Mouse (Mus musculus) forebrain, embryonic 13.5 days (tissue): Measurements from ENCODE around the gene Oca2. TPM values are rescaled to one million over a fixed set of nuclear protein-coding genes. Genes with fewer than 3 reads are reported as not detected.

Experiments
- ATAC-seq: fragments of 200-750 bp; cut with Nextera tagmentation; 2 replicates; pipeline ENCODE4 v1.8.0; 2017
- H3K27ac ChIP-seq: fragments of 300-500 bp; sonication (generic); 2 replicates; pipeline ENCODE4 v1.5.1; 2015; ENCODE audit warnings: inconsistent platforms, mild to moderate bottlenecking, moderate library complexity
- H3K27me3 ChIP-seq: fragments of 300-500 bp; sonication (generic); 2 replicates; pipeline ENCODE4 v1.6.1; 2015; ENCODE audit warnings: mild to moderate bottlenecking, inconsistent platforms
- H3K36me3 ChIP-seq: fragments of 300-500 bp; sonication (generic); 2 replicates; pipeline ENCODE4 v1.6.1; 2015; ENCODE audit warnings: mild to moderate bottlenecking, inconsistent platforms; ENCODE audit not compliant: poor library complexity, severe bottlenecking
- H3K4me1 ChIP-seq: fragments of 300-500 bp; sonication (generic); 2 replicates; pipeline ENCODE4 v1.6.1; 2015; ENCODE audit warnings: inconsistent platforms
- H3K4me2 ChIP-seq: fragments of 300-500 bp; sonication (generic); 2 replicates; pipeline ENCODE4 v1.6.1; 2015; ENCODE audit warnings: inconsistent platforms, mild to moderate bottlenecking, moderate library complexity
- H3K4me3 ChIP-seq: fragments of 300-500 bp; sonication (generic); 2 replicates; pipeline ENCODE4 v1.5.1; 2015; ENCODE audit warnings: mild to moderate bottlenecking, inconsistent platforms
- H3K9ac ChIP-seq: fragments of 300-500 bp; sonication (generic); 2 replicates; pipeline ENCODE4 v1.6.1; 2015; ENCODE audit warnings: mild to moderate bottlenecking, inconsistent platforms
- H3K9me3 ChIP-seq: fragments of 300-500 bp; sonication (generic); replicated peaks from 2 replicates; pipeline ENCODE4 v1.6.1; 2016; ENCODE audit warnings: inconsistent platforms
- WGBS: fragments of 180-500 bp; shearing (Covaris S2); methylation state at CpG from one replicate; pipeline ENCODE4 v1.1.7; 2015; 5-methylcytosine and 5-hydroxymethylcytosine counted together
- polyA plus RNA-seq: library from polyadenylated mRNA; unstranded; fragments of >200 nt; fragmentation: Nextera tagmentation; extraction: Ambion mirVana; gene quantifications from 2 replicates; pipeline ENCODE4 v1.2.1, GENCODE M21; 2015

Oca2 gene
- polyA plus RNA-seq, result 0.66 and 0.87 TPM in 2 replicates

DNA sequence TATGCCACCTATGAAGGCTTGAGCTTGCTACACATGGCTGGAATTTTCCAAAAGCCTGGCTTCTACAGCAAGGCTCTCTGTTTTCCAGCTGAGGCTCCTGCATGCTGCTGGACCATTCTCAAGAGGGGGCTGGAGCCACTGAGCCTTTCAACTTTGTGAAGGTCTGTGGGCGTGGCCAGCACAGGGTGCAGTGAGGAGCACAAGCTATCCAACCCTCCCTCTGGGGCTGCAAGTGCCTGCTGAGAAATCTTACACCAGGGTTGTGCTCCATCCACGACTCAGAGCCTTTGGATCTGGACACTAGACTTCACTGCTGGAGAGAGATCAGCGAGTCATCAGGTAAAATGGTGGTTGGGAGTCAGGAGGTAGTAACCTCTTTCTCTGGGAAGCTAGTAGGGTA, at the start of gene Oca2:
TSS of gene Oca2 (plus strand) at position 218 of the 400 bp plus-strand sequence.
- H3K27me3 ChIP-seq, result no peaks in the 10 kb centered on the region
- H3K4me3 ChIP-seq, result no peak within 1 kb of the TSS
- no peaks in the 10 kb centered on the region for H3K36me3 ChIP-seq
- no peak within 1 kb of the TSS for H3K27ac ChIP-seq
- H3K4me2 ChIP-seq, result no peak within 1 kb of the TSS
- ATAC-seq, result no peak
- WGBS, result 45% methylated on average over 3 of the region's 3 CpGs
- peaks cover 9% of the 10 kb centered on the region; the same call in 1 of the 2 replicates for H3K4me1 ChIP-seq
- no peak within 1 kb of the TSS for H3K9ac ChIP-seq
- H3K9me3 ChIP-seq, result no peaks in the 10 kb centered on the region

- Histone ChIP-seq H3K36me3 (peaks cover 63% of the 10 kb centered on the region), H3K27me3 (no peaks in the 10 kb centered on the region), H3K4me2 (no peak overlapping the region), H3K4me3 (no peak overlapping the region), H3K9me3 (no peaks in the 10 kb centered on the region), H3K9ac (no peak overlapping the region), H3K4me1 (no peaks in the 10 kb centered on the region), H3K27ac (no peak overlapping the region)
- 97% methylated on average over 6 of the region's 6 CpGs for WGBS
- ATAC-seq, result no peak
Measured at GRCm38 (mm10) chr7:56191041-56191440, 48.5 kb upstream of the Oca2 start.

DNA sequence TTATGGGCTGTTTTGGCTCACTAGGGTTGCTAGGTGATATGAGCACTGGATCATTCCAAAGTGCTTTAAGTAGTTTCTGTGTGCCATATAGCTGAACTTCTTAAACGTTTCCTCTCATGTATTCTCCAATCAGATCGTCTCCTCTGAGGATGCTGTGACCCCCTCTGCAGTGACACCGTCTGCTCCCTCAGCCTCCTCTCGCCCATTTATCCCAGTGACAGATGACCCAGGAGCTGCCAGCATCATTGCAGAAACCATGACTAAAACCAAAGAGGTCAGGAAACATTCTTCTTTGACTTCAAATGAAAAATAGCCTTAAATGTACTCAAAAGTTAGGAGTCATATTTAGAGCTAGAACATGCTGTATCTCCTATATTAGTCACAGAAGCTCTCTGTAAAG, 47.9 kb upstream of the Oca2 start:
- Histone ChIP-seq H3K4me1 (no peaks in the 10 kb centered on the region), H3K4me3 (no peak overlapping the region), H3K9ac (no peak overlapping the region), H3K36me3 (peaks cover 67% of the 10 kb centered on the region), H3K4me2 (no peak overlapping the region), H3K9me3 (no peaks in the 10 kb centered on the region), H3K27ac (no peak overlapping the region), H3K27me3 (no peaks in the 10 kb centered on the region)
- 83% methylated on average over 4 of the region's 4 CpGs for WGBS
- no peak for ATAC-seq

GRCm38 (mm10) chr7:56201483-56202218, 37.9 kb upstream of the Oca2 start:
- H3K36me3 ChIP-seq, result peaks cover 87% of the 10 kb centered on the region
- H3K27ac ChIP-seq, result no peak overlapping the region
- H3K4me1 ChIP-seq, result no peaks in the 10 kb centered on the region
- no peaks in the 10 kb centered on the region for H3K27me3 ChIP-seq
- 0 out of 2 replicates have a peak, but pooled peaks have one; percentile 13 for ATAC-seq
- no peak overlapping the region for H3K9ac ChIP-seq
- no peak overlapping the region for H3K4me3 ChIP-seq
- no peaks in the 10 kb centered on the region for H3K9me3 ChIP-seq
- WGBS, result 94% methylated on average over 10 of the region's 10 CpGs
- H3K4me2 ChIP-seq, result no peak overlapping the region

DNA sequence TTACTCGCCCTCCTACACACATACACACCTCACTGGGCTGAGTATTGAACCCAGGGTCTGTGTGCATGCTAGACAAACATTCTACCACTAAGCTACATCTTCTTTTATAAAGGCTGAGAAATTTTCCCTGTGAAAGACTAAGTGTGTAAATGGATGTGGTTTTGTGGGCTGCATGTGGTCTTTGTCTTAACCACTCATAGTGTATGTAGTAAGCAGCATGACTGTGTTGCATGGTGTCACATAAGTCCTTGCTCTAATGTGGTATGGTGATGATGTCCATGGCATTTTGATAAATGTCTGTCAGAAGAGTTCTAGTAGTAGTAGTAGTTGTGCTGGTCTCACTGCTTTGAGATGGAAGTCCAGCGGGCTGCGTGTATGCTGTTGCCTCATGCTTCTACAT, 36.7 kb upstream of the Oca2 start:
- Histone ChIP-seq H3K4me1 (no peaks in the 10 kb centered on the region), H3K4me3 (no peak overlapping the region), H3K36me3 (peaks cover 84% of the 10 kb centered on the region), H3K27me3 (no peaks in the 10 kb centered on the region), H3K9ac (no peak overlapping the region), H3K4me2 (no peak overlapping the region), H3K27ac (no peak overlapping the region), H3K9me3 (no peaks in the 10 kb centered on the region)
- 93% methylated on average over 3 of the region's 3 CpGs for WGBS
- ATAC-seq, result no peak

DNA sequence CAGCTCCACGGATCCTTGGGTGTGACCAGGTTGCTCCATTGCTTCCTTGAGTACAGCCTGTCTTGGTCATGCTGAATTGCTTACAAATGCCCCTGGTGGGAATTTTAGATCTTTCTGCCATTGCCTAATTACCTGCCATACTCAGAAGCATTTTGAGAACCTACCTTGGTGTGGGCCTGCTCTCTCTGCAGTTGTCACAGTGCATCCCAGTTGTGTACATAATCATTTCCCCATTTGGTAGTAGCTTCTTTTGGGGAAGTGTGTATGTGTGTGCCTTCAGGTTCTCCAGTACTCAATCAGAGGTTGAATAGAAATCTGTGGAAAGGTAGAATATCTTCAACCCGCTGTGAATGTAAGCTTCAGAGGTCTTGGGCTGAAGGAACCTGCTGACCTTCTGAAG, 36.3 kb upstream of the Oca2 start:
- WGBS, result 98% methylated on average over 2 of the region's 2 CpGs

DNA sequence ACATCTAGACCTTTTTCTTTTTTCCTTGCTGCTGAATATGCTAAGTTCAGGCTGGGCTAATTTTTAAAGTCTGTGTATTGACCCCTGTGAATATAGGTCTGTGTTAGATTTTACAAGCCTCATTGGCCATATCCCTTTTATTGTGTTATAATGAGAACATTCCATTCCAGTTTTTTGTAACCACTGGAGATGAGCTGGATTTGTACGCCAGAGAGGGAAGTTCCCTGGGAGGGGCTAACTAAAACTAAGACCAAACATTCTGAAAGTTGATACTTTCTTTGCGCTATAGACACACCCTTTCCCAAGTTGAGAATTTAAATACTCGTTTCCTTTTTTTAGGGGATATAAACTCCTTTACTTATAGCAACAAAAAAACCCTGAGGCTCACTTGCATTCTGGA, 34.7 kb upstream of the Oca2 start:
- peaks cover 83% of the 10 kb centered on the region for H3K36me3 ChIP-seq
- no peaks in the 10 kb centered on the region for H3K9me3 ChIP-seq
- 46% methylated on average over 3 of the region's 3 CpGs for WGBS
- ATAC-seq, result no peak
- H3K4me2 ChIP-seq, result no peak overlapping the region
- H3K4me3 ChIP-seq, result no peak overlapping the region
- H3K27ac ChIP-seq, result no peak overlapping the region
- H3K4me1 ChIP-seq, result no peaks in the 10 kb centered on the region
- H3K9ac ChIP-seq, result no peak overlapping the region
- H3K27me3 ChIP-seq, result no peaks in the 10 kb centered on the region

More for the DNA sequence above, 36.3 kb upstream of the Oca2 start:
- H3K4me3 ChIP-seq, result no peak overlapping the region
- H3K9me3 ChIP-seq, result no peaks in the 10 kb centered on the region
- H3K27ac ChIP-seq, result no peak overlapping the region
- ATAC-seq, result no peak
- peaks cover 83% of the 10 kb centered on the region for H3K36me3 ChIP-seq
- H3K4me1 ChIP-seq, result no peaks in the 10 kb centered on the region
- no peak overlapping the region for H3K9ac ChIP-seq
- no peak overlapping the region for H3K4me2 ChIP-seq
- H3K27me3 ChIP-seq, result no peaks in the 10 kb centered on the region

DNA sequence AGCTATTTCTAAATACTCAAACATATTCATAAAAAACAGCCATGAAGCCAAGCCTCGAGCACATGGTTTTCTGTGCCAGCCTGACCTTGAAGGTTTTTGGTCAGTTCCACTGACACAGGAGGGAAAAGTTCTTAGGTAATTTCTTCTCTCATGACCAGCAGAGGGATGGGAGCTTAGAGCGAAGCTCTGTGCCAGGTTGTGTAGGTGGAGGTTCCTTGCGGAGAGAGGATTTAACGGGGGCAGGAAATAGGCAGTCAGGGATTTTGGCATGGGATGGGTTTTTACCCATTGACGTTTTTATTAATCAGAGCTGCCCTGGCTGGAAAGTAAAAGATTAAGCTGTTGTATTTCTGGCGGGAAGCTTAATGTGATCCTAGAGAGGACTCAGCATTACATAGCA, 18.7 kb upstream of the Oca2 start:
- peaks cover 93% of the 10 kb centered on the region for H3K36me3 ChIP-seq
- H3K27ac ChIP-seq, result no peak overlapping the region
- no peaks in the 10 kb centered on the region for H3K27me3 ChIP-seq
- H3K9ac ChIP-seq, result no peak overlapping the region
- H3K9me3 ChIP-seq, result no peaks in the 10 kb centered on the region
- ATAC-seq, result no peak
- WGBS, result 92% methylated on average over 6 of the region's 6 CpGs
- no peak overlapping the region for H3K4me2 ChIP-seq
- H3K4me1 ChIP-seq, result no peaks in the 10 kb centered on the region
- no peak overlapping the region for H3K4me3 ChIP-seq

GRCm38 (mm10) chr7:56235794-56236423, 3.7 kb upstream of the Oca2 start:
- H3K4me3 ChIP-seq, result no peak overlapping the region
- 18% methylated on average over 5 of the region's 5 CpGs for WGBS
- 0 out of 2 replicates have a peak, but pooled peaks have one; percentile 36 for ATAC-seq
- no peak overlapping the region for H3K27ac ChIP-seq
- H3K9ac ChIP-seq, result no peak overlapping the region
- H3K36me3 ChIP-seq, result peaks cover 28% of the 10 kb centered on the region
- H3K4me2 ChIP-seq, result no peak overlapping the region
- no peaks in the 10 kb centered on the region for H3K9me3 ChIP-seq
- peaks cover 9% of the 10 kb centered on the region; the same call in 1 of the 2 replicates for H3K4me1 ChIP-seq
- no peaks in the 10 kb centered on the region for H3K27me3 ChIP-seq

DNA sequence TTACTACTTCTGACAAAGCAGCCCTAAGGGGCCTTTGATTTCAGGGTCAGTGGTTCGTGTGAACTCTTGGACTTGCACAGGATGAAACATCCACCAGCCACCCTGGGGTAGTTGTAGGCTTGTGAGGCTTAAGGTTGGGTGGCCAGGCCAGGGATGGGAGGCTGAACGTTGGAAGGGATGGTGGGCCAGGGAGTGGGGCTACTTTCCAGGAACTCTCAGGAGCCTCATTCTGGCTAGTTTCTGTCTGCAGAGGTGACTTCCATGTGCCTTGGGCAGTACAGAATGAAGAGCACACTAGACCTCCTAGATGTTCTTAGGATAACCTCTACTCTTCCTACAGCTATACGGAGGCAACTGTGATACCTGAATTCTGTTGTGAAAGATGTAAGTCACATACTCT, 2.9 kb upstream of the Oca2 start:
- Histone ChIP-seq H3K9me3 (no peaks in the 10 kb centered on the region), H3K27ac (no peak overlapping the region), H3K4me3 (no peak overlapping the region), H3K36me3 (peaks cover 23% of the 10 kb centered on the region), H3K4me2 (no peak overlapping the region), H3K9ac (no peak overlapping the region), H3K4me1 (peaks cover 9% of the 10 kb centered on the region; the same call in 1 of the 2 replicates), H3K27me3 (no peaks in the 10 kb centered on the region)
- 64% methylated on average over 3 of the region's 3 CpGs for WGBS
- ATAC-seq, result no peak

DNA sequence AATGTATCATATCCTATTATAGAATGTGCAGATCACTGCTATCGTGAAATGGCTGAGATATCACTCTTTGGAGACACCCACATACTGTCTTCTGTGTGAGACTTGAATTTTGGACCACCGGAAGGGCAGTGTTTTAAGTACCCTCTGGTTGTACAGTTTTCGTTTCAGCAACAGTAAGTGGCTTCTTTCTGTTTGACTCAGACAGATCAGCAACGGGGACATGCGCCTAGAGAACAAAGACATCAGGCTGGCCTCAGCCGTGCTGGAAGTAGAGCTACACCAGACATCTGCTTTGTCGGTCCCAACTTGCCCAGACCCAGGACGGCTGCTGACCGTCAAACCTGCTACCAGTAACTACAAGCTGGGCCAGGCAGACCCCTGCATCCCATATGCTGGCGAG, 15.0 kb downstream of the Oca2 start:
- Histone ChIP-seq H3K9ac (no peak overlapping the region), H3K4me1 (no peaks in the 10 kb centered on the region), H3K4me3 (no peak overlapping the region), H3K9me3 (no peaks in the 10 kb centered on the region), H3K27ac (no peak overlapping the region), H3K36me3 (no peaks in the 10 kb centered on the region), H3K27me3 (no peaks in the 10 kb centered on the region), H3K4me2 (no peak overlapping the region)
- ATAC-seq, result no peak
- 86% methylated on average over 10 of the region's 10 CpGs for WGBS

GRCm38 (mm10) chr7:56257875-56258441, 18.4 kb downstream of the Oca2 start:
- Histone ChIP-seq H3K9me3 (no peaks in the 10 kb centered on the region), H3K4me1 (no peaks in the 10 kb centered on the region), H3K27ac (no peak overlapping the region), H3K36me3 (no peaks in the 10 kb centered on the region), H3K9ac (no peak overlapping the region), H3K4me2 (no peak overlapping the region), H3K27me3 (no peaks in the 10 kb centered on the region), H3K4me3 (no peak overlapping the region)
- peak; percentile 81 for ATAC-seq
- 61% methylated on average over 3 of the region's 3 CpGs for WGBS
